Mouse (Mus musculus) limb, embryonic 11.5 days (tissue): Measurements from ENCODE around the gene Syngr2. TPM values are rescaled to one million over a fixed set of nuclear protein-coding genes. Genes with fewer than 3 reads are reported as not detected.
A peak's percentile ranks its signal among the peaks of the same experiment; 100 is the strongest.

ENCODE experiments used
- ATAC-seq: fragments of 200-750 bp; cut with Nextera tagmentation; 2 replicates; pipeline ENCODE4 v1.8.0; 2017; ENCODE audit warnings: low read depth; ENCODE audit not compliant: insufficient number of reproducible peaks, low FRiP score, low TSS enrichment
- DNase-seq: peaks from one replicate; pipeline ENCODE4 v3.0.0-alpha.2; 2015; ENCODE audit warnings: low spot score
- H3K27ac ChIP-seq: fragments of 300-500 bp; sonication (generic); replicated peaks from 2 replicates; pipeline ENCODE4 v1.5.1; 2014; ENCODE audit warnings: low read depth, mild to moderate bottlenecking, low read length
- H3K27me3 ChIP-seq: fragments of 300-500 bp; sonication (generic); 2 replicates; pipeline ENCODE4 v1.6.1; 2014; ENCODE audit warnings: mild to moderate bottlenecking, low read length, mixed read lengths; ENCODE audit not compliant: control insufficient read depth, insufficient read depth
- H3K36me3 ChIP-seq: fragments of 300-500 bp; sonication (generic); 2 replicates; pipeline ENCODE4 v1.6.1; 2014; ENCODE audit warnings: mild to moderate bottlenecking, low read length, moderate library complexity, mixed read lengths; ENCODE audit not compliant: control insufficient read depth, insufficient read depth
- H3K4me1 ChIP-seq: fragments of 300-500 bp; sonication (generic); 2 replicates; pipeline ENCODE4 v1.6.1; 2014; ENCODE audit warnings: low read length, mixed read lengths; ENCODE audit not compliant: control insufficient read depth, insufficient read depth
- H3K4me2 ChIP-seq: fragments of 300-500 bp; sonication (generic); 2 replicates; pipeline ENCODE4 v1.6.1; 2014; ENCODE audit warnings: low read depth, mild to moderate bottlenecking, moderate library complexity; ENCODE audit not compliant: severe bottlenecking
- H3K4me3 ChIP-seq: fragments of 300-500 bp; sonication (generic); 2 replicates; pipeline ENCODE4 v1.5.1; 2014; ENCODE audit warnings: low read depth, low read length
- H3K9ac ChIP-seq: fragments of 300-500 bp; sonication (generic); 2 replicates; pipeline ENCODE4 v1.6.1; 2014; ENCODE audit warnings: mild to moderate bottlenecking, low read length
- H3K9me3 ChIP-seq: fragments of 300-500 bp; sonication (generic); 2 replicates; pipeline ENCODE4 v1.6.1; 2016; ENCODE audit warnings: low read length; ENCODE audit not compliant: control insufficient read depth
- WGBS: fragments of 180-500 bp; shearing (Covaris S2); extraction: QIAGEN DNeasy Blood & Tissue Kit; methylation state at CpG from one replicate; pipeline ENCODE4 v1.1.7; 2014; 5-methylcytosine and 5-hydroxymethylcytosine counted together
- polyA plus RNA-seq: library from polyadenylated mRNA; unstranded; fragments of >200 nt; fragmentation: Nextera tagmentation; extraction: Ambion mirVana; gene quantifications from 2 replicates; pipeline ENCODE4 v1.2.1, GENCODE M21; 2014

Syngr2 gene
- 30.1 and 33.2 TPM in 2 replicates for polyA plus RNA-seq

DNA sequence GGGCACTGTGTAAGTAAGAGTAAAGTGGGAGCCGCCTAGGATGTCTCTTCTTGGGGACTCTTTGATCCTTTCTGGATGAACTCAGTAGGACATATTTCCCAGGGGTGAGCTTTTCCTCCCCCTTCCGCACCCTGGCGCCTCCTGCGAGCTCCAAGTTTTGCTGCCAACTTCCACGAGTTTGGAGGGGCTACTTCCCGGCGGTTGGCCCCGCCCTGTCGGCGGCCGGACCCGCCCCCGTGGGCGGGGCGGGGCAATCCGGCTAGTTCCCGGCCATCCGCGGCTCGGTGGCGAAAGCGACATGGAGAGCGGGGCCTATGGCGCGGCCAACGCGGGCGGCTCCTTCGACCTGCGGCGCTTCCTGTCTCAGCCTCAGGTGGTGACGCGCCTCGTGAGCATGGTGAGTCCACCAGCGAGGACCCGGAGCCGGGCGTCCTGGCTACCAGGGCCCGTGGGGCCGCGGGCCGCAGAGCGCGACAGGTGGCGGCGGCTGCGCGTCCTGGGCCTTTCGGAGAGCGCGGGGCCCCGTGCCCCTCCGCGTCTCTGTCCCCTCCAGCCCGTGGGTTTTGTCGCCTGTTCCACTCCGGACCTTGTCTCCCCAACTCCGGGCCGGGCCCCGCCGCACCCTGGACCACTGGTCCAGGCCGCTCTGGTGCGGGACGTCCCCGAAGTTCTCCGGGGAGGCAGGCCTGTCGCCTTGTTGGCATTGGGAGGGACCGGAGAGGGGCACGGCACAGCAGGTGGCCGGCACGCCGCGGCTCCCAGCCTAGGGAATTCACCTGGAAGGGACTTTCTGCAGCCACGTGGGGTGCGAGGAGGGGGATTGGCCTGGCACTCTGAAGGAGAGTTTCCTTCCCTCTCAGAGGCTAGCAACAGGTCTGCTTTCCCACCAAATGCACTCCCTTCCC, at the start of gene Syngr2, which contains the start of gene Gm20708:
Gene Syngr2, plus strand, starts transcription at position 262 of the 905 bp plus-strand sequence.
Gene Gm20708, plus strand, starts transcription at position 262 of the 905 bp plus-strand sequence.
- H3K4me3 ChIP-seq: peak within 1 kb of the TSS; percentile 62
- peak within 1 kb of the TSS; percentile 99 for H3K4me2 ChIP-seq
- no peaks in the 10 kb centered on the region for H3K9me3 ChIP-seq
- DNase-seq (peak; percentile 83), ATAC-seq (peak; percentile 45; the same call in 1 of the 2 replicates)
- WGBS: under 1% methylated on average over 73 of the region's 75 CpGs
- H3K27ac ChIP-seq: no peak within 1 kb of the TSS
- peak within 1 kb of the TSS; percentile 43; the same call in 1 of the 2 replicates for H3K9ac ChIP-seq
- no peaks in the 10 kb centered on the region for H3K27me3 ChIP-seq
- H3K4me1 ChIP-seq: peaks cover 10% of the 10 kb centered on the region
- H3K36me3 ChIP-seq: peaks cover 20% of the 10 kb centered on the region

DNA sequence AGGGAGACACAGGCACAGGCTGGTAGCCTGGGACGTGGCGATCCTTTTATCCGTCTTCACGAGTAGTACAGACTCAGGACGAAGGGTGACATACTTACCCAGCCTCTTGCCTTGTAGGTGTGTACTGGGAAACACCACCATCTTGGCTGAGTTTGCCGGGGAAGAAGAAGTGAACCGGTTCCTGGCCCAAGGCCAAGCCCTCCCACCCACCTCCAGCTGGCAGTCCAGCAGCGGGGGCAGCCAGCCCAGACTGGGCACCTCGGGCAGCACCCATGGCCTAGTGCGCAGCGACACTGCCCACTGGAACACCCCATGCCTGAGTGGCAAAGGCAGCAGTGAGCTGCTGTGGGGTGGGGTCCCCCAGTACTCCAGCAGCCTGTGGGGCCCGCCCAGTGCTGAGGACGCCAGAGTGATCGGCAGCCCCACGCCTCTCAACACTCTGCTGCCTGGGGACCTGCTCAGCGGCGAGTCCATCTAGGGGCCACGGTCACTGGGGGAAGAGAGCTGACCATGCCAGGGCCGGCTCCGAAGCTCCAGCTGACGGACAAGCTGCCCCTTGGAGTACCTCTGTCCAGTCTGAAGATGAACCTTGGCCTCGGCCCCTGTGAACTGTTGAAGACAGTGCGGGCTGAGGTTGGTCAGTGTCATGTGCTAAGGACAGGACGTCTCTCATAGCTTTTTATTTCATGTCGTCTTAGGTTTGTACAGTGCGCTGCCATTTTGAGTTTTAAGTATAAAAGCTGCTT, 48.9 kb upstream of the Syngr2 start:
- H3K4me1 ChIP-seq: no peaks in the 10 kb centered on the region
- WGBS: 94% methylated on average over 26 of the region's 26 CpGs
- DNase-seq (no peak), ATAC-seq (no peak)
- no peak overlapping the region for H3K9ac ChIP-seq
- H3K27me3 ChIP-seq: no peaks in the 10 kb centered on the region
- no peak overlapping the region for H3K27ac ChIP-seq
- no peak overlapping the region for H3K4me2 ChIP-seq
- no peaks in the 10 kb centered on the region for H3K9me3 ChIP-seq
- peaks cover 40% of the 10 kb centered on the region for H3K36me3 ChIP-seq
- no peak overlapping the region for H3K4me3 ChIP-seq

DNA sequence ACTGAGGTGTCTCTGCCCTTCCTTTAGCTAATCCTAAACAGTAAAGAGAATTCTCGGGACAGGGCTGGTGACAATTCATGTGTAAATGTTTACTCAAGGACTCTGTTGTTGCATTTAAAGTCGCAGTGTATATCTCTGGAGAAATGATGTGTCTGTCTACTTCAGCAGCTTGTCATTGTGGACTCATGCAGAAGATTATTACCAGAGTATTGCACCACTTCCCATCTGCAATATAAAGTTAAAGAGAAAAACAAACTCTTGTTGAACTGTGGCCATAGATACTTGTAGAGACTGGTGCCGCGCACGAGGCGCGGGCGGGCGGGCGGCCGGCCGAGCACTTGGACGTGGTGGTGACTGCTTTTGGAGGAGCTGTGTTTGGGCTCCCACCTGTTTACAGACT, 47.7 kb upstream of the Syngr2 start:
- Histone ChIP-seq H3K27me3 (no peaks in the 10 kb centered on the region), H3K36me3 (peaks cover 32% of the 10 kb centered on the region), H3K4me1 (no peaks in the 10 kb centered on the region), H3K9me3 (no peaks in the 10 kb centered on the region), H3K4me3 (no peak overlapping the region), H3K9ac (no peak overlapping the region), H3K27ac (no peak overlapping the region), H3K4me2 (no peak overlapping the region)
- 93% methylated on average over 13 of the region's 13 CpGs for WGBS
- DNase-seq (no peak), ATAC-seq (no peak)

DNA sequence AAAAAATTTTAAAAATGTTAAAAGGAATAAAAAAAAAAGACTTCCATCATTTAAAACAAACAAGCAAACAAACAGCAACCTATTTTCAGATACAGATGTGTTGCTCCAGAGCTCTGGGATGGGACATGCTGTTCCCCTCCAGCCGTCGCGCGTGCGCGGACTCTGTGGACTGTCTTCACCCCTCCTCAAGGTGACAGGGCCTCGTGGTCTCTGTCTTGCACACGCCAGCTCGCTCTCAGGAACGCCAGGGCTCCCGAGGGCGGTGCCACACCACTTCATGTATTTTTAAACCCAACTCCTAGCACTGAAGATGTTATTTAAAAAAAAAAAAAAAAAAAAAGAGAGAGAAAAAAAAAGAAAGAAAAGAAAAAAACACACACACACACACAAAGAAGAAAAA, 47.2 kb upstream of the Syngr2 start:
- 91% methylated on average over 12 of the region's 12 CpGs for WGBS
- H3K27me3 ChIP-seq: no peaks in the 10 kb centered on the region

GRCm38 (mm10) chr11:117764319-117764718, 45.1 kb upstream of the Syngr2 start:
- 91% methylated on average over 9 of the region's 9 CpGs for WGBS
- no peak overlapping the region for H3K9ac ChIP-seq
- no peaks in the 10 kb centered on the region for H3K9me3 ChIP-seq
- no peaks in the 10 kb centered on the region for H3K27me3 ChIP-seq
- ATAC-seq (no peak), DNase-seq (no peak)
- H3K4me1 ChIP-seq: no peaks in the 10 kb centered on the region
- no peak overlapping the region; the same call in 1 of the 2 replicates for H3K4me2 ChIP-seq
- no peak overlapping the region for H3K27ac ChIP-seq
- no peak overlapping the region for H3K4me3 ChIP-seq
- peaks cover 24% of the 10 kb centered on the region for H3K36me3 ChIP-seq

More for the DNA sequence above, 47.2 kb upstream of the Syngr2 start:
- H3K4me2 ChIP-seq: no peak overlapping the region
- no peak for DNase-seq
- no peak overlapping the region for H3K27ac ChIP-seq
- H3K4me3 ChIP-seq: no peak overlapping the region
- H3K9ac ChIP-seq: no peak overlapping the region
- H3K9me3 ChIP-seq: no peaks in the 10 kb centered on the region
- peaks cover 32% of the 10 kb centered on the region for H3K36me3 ChIP-seq
- no peak for ATAC-seq
- H3K4me1 ChIP-seq: no peaks in the 10 kb centered on the region

- Histone ChIP-seq H3K36me3 (peaks cover 16% of the 10 kb centered on the region), H3K27ac (no peak overlapping the region), H3K4me1 (no peaks in the 10 kb centered on the region), H3K9ac (no peak overlapping the region), H3K4me2 (no peak overlapping the region), H3K4me3 (no peak overlapping the region), H3K9me3 (no peaks in the 10 kb centered on the region), H3K27me3 (no peaks in the 10 kb centered on the region)
- DNase-seq (no peak), ATAC-seq (no peak)
- WGBS: 88% methylated on average over 5 of the region's 5 CpGs
Observed at GRCm38 (mm10) chr11:117765361-117765760, 44.1 kb upstream of the Syngr2 start.

GRCm38 (mm10) chr11:117766275-117766674, 43.2 kb upstream of the Syngr2 start:
- Histone ChIP-seq H3K9me3 (no peaks in the 10 kb centered on the region), H3K27me3 (no peaks in the 10 kb centered on the region), H3K9ac (no peak overlapping the region; the same call in 1 of the 2 replicates), H3K4me3 (no peak overlapping the region), H3K4me2 (no peak overlapping the region), H3K27ac (no peak overlapping the region), H3K4me1 (no peaks in the 10 kb centered on the region), H3K36me3 (peaks cover 11% of the 10 kb centered on the region)
- 93% methylated on average over 3 of the region's 3 CpGs for WGBS
- DNase-seq: no peak
- no peak for ATAC-seq
